Mouse (Mus musculus) ES-E14 (cell line): ENCODE data around the gene Stn1.

Source experiments
- MAFK ChIP-seq: IDR thresholded peaks from 2 replicates; pipeline ENCODE4 v1.6.1; 2014; ENCODE audit warnings: mild to moderate bottlenecking, low read depth, low read length, inconsistent platforms; ENCODE audit not compliant: insufficient read depth
- ZC3H11A ChIP-seq: IDR thresholded peaks from 2 replicates; pipeline ENCODE4 v1.6.1; 2012; ENCODE audit warnings: low read depth, mild to moderate bottlenecking, inconsistent platforms, low read length, borderline replicate concordance

GRCm38 (mm10) chr19:47563715-47564114, 26.4 kb upstream of the Stn1 start:
- no peak for TF ChIP-seq ZC3H11A
- TF ChIP-seq MAFK = no peak
